Mouse (Mus musculus) G1E (cell line): ENCODE measurements around the gene Depdc1b. TPM values are rescaled to one million over a fixed set of nuclear protein-coding genes. Genes with fewer than 3 reads are reported as not detected.

Source experiments
- ATAC-seq: 2 replicates; pipeline ENCODE4 v1.8.0; 2016; ENCODE audit warnings: mild to moderate bottlenecking; ENCODE audit not compliant: insufficient number of reproducible peaks, poor library complexity, low FRiP score, severe bottlenecking; ENCODE audit errors: extremely low read depth
- DNase-seq: peaks from one replicate; pipeline ENCODE4 v3.0.0; 2012; ENCODE audit warnings: low spot score
- H3K27me3 ChIP-seq: 2 replicates; pipeline ENCODE4 v1.6.1; 2012; ENCODE audit warnings: mild to moderate bottlenecking, low read length, inconsistent platforms; ENCODE audit not compliant: insufficient read depth
- H3K36me3 ChIP-seq: replicated peaks from 2 replicates; pipeline ENCODE3; 2012; ENCODE audit warnings: mild to moderate bottlenecking, inconsistent platforms
- H3K4me1 ChIP-seq: 2 replicates; pipeline ENCODE4 v1.6.1; 2012; ENCODE audit warnings: low read depth, low read length, inconsistent platforms, mixed read lengths; ENCODE audit not compliant: insufficient read depth
- H3K4me3 ChIP-seq: 2 replicates; pipeline ENCODE4 v1.5.1; 2012; ENCODE audit warnings: low read depth, mild to moderate bottlenecking, inconsistent platforms, low read length, moderate library complexity, mixed read lengths
- H3K9me3 ChIP-seq: replicated peaks from 2 replicates; pipeline ENCODE4 v1.6.1; 2012; ENCODE audit warnings: inconsistent platforms
- CTCF ChIP-seq: IDR thresholded peaks from 2 replicates; pipeline ENCODE4 v1.5.1; 2012; ENCODE audit warnings: low read depth, low read length, inconsistent platforms, mixed read lengths
- GATA1 ChIP-seq: IDR thresholded peaks from 2 replicates; pipeline ENCODE4 v1.6.1; 2012; ENCODE audit warnings: borderline replicate concordance, low read length, inconsistent platforms, mixed read lengths
- GATA2 ChIP-seq: IDR thresholded peaks from 2 replicates; pipeline ENCODE4 v1.6.1; 2012; ENCODE audit warnings: low read depth, low read length, inconsistent platforms, borderline replicate concordance
- POLR2AphosphoS5 ChIP-seq: IDR thresholded peaks from 2 replicates; pipeline ENCODE4 v1.6.1; 2012; ENCODE audit warnings: low read depth, low read length, inconsistent platforms; ENCODE audit not compliant: insufficient replicate concordance
- TAL1 ChIP-seq: conservative IDR thresholded peaks from 2 replicates; pipeline ENCODE4 v1.6.1; 2012; ENCODE audit warnings: low read depth, low read length, inconsistent platforms, mixed read lengths
- polyA plus RNA-seq: library from polyadenylated mRNA; stranded (reverse); fragments of >175 nt; gene quantifications from 2 replicates; pipeline ENCODE4 v1.2.3, GENCODE M21; 2012
- total RNA-seq, 2 experiments: library from RNA; stranded (forward) in 1 of 2; stranded (reverse) in 1 of 2; fragments of 200-1000 nt in 1 of 2; fragments of >200 nt in 1 of 2; fragmentation: Nextera tagmentation in 1 of 2; gene quantifications; 2 replicates each; pipeline ENCODE4 v1.2.3; 2014 to 2017

Gene Depdc1b
- total and polyA plus RNA-seq, 3 experiments: 4.7 to 61.3 (median 36.8) TPM

GRCm38 (mm10) chr13:108328406-108329180 lies 12.5 kb downstream of the Depdc1b start:
- DNase-seq: no peak
- H3K4me3 ChIP-seq: no peak overlapping the region
- H3K27me3 ChIP-seq: no peaks in the 10 kb centered on the region
- TF ChIP-seq GATA1: no peak
- TF ChIP-seq POLR2AphosphoS5: no peak
- no peak for ATAC-seq
- no peaks in the 10 kb centered on the region for H3K4me1 ChIP-seq
- peaks cover 68% of the 10 kb centered on the region for H3K36me3 ChIP-seq
- no peaks in the 10 kb centered on the region for H3K9me3 ChIP-seq

DNA sequence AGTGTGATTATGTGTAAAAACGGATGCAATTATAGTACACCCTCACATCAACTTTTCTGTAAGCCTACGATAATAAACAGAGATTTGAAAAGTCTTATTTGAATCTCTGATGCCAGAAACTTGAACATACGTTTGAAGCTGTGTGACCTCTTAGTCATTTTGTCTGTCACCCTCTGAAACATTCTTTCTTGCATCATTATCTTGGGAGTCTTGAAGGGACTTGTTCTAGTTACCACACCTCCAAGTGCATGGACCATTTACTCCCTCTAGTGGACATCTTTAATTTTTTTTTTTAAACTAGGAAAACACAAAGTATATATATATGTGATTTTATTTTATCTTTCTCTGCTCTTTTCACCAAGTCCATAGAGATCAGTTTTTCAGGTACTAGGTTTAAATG lies 13.6 kb downstream of the Depdc1b start:
- ATAC-seq (no peak), DNase-seq (peak; percentile 23)
- H3K4me1 ChIP-seq: no peaks in the 10 kb centered on the region
- H3K9me3 ChIP-seq: no peaks in the 10 kb centered on the region
- H3K4me3 ChIP-seq: no peak overlapping the region
- peaks cover 62% of the 10 kb centered on the region for H3K36me3 ChIP-seq
- no peaks in the 10 kb centered on the region for H3K27me3 ChIP-seq
- TF ChIP-seq GATA1 (no peak), GATA2 (no peak), TAL1 (no peak), POLR2AphosphoS5 (no peak), CTCF (no peak)

DNA sequence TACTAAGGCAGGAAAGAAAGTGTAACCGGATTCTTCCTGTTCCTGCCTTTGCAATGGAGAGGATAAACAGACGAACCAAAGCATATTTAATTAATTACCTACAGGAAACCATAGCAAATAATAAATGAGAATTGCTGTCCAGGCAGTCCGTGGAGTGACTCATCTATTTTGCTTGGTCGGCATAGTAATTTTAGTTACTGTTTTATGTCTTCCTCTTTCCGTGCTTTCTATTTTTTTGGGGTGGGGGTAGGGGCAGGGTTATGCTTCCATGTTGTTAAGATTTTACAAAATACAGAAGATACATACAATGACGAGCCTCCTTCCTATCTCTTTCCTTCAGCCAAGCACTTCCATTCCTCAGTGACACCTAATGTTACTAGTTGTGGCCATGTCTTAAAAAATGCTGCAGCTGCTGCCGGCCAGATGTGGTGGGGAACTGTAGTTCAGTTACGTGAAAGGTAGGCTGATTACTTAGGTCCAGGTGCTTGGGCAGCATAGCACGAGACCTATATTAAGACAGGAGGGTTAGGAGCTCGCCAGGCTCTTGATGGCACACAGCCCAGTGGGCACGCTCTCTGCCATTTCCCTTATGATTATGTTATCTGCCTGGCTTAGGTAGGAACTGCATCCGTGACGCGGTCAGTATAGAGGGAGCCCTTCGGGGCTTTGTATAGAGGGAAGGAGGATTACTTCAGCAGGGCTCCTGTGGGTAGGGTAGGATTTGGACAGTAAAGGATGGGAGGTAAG lies 19.3 kb downstream of the Depdc1b start:
- DNase-seq: no peak
- no peaks in the 10 kb centered on the region for H3K27me3 ChIP-seq
- H3K9me3 ChIP-seq: no peaks in the 10 kb centered on the region
- no peaks in the 10 kb centered on the region for H3K4me1 ChIP-seq
- H3K36me3 ChIP-seq: peaks cover 61% of the 10 kb centered on the region
- no peak for ATAC-seq
- no peak overlapping the region for H3K4me3 ChIP-seq
- no peak for TF ChIP-seq TAL1
- no peak for TF ChIP-seq CTCF
- TF ChIP-seq GATA1: no peak
- no peak for TF ChIP-seq GATA2
- TF ChIP-seq POLR2AphosphoS5: no peak

DNA sequence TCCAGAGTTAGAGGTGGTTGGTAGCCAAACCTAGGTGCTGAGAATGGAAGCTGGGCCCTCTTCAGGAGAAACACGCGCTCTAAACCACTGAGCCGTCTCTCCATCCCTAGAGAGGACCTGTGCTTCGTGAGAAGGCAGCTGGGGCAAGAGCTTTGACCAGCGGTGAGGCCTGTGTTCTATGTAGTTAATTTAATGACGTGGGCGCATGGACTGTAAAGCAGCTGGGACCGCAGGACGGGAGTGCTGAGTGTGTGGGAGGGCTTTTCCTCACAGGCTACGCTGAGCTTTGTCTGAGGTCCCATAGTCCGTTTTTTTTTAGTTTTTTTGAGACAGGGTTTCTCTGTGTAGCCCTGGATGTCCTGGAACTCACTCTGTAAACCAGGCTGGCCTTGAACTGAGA lies 20.1 kb downstream of the Depdc1b start:
- no peaks in the 10 kb centered on the region for H3K4me1 ChIP-seq
- no peak for DNase-seq
- H3K9me3 ChIP-seq: no peaks in the 10 kb centered on the region
- TF ChIP-seq POLR2AphosphoS5 (no peak), CTCF (no peak), GATA2 (no peak), GATA1 (no peak), TAL1 (no peak)
- H3K27me3 ChIP-seq: no peaks in the 10 kb centered on the region
- H3K36me3 ChIP-seq: peaks cover 62% of the 10 kb centered on the region
- ATAC-seq: no peak
- no peak overlapping the region for H3K4me3 ChIP-seq

- H3K9me3 ChIP-seq: no peaks in the 10 kb centered on the region
- no peak for ATAC-seq
- H3K27me3 ChIP-seq: no peaks in the 10 kb centered on the region
- TF ChIP-seq TAL1 (no peak), GATA1 (no peak), GATA2 (no peak), POLR2AphosphoS5 (no peak), CTCF (no peak)
- DNase-seq: no peak
- H3K4me1 ChIP-seq: no peaks in the 10 kb centered on the region
- H3K36me3 ChIP-seq: peaks cover 68% of the 10 kb centered on the region
- H3K4me3 ChIP-seq: no peak overlapping the region
These were observed 21.2 kb downstream of the Depdc1b start for GRCm38 (mm10) chr13:108337340-108337739.

GRCm38 (mm10) chr13:108338076-108338836 lies 22.1 kb downstream of the Depdc1b start:
- TF ChIP-seq TAL1: no peak
- no peak for TF ChIP-seq CTCF
- no peak for TF ChIP-seq GATA1
- TF ChIP-seq POLR2AphosphoS5: no peak
- no peak for TF ChIP-seq GATA2
- Histone ChIP-seq H3K36me3 (peaks cover 64% of the 10 kb centered on the region), H3K27me3 (no peaks in the 10 kb centered on the region), H3K9me3 (no peaks in the 10 kb centered on the region), H3K4me3 (no peak overlapping the region), H3K4me1 (no peaks in the 10 kb centered on the region)
- DNase-seq: no peak
- ATAC-seq: no peak
